Mouse (Mus musculus) embryonic facial prominence, embryonic 15.5 days (tissue): Measurements from ENCODE around the gene Banp. TPM values are rescaled to one million over a fixed set of nuclear protein-coding genes. Genes with fewer than 3 reads are reported as not detected.
A peak's percentile ranks its signal among the peaks of the same experiment; 100 is the strongest.

ENCODE experiments used
- ATAC-seq: fragments of 200-750 bp; cut with Nextera tagmentation; 2 replicates; pipeline ENCODE4 v1.8.0; 2017; ENCODE audit warnings: low read depth, moderate TSS enrichment; ENCODE audit not compliant: insufficient number of reproducible peaks, low FRiP score, low TSS enrichment
- H3K27ac ChIP-seq: fragments of 300-500 bp; sonication (generic); replicated peaks from 2 replicates; pipeline ENCODE4 v1.5.1; 2015; ENCODE audit warnings: mild to moderate bottlenecking, inconsistent platforms
- H3K27me3 ChIP-seq: fragments of 300-500 bp; sonication (generic); 2 replicates; pipeline ENCODE4 v1.6.1; 2015; ENCODE audit warnings: inconsistent platforms
- H3K36me3 ChIP-seq: fragments of 300-500 bp; sonication (generic); 2 replicates; pipeline ENCODE4 v1.6.1; 2015; ENCODE audit warnings: mild to moderate bottlenecking, inconsistent platforms
- H3K4me1 ChIP-seq: fragments of 300-500 bp; sonication (generic); 2 replicates; pipeline ENCODE4 v1.6.1; 2015; ENCODE audit warnings: inconsistent platforms
- H3K4me2 ChIP-seq: fragments of 300-500 bp; sonication (generic); replicated peaks from 2 replicates; pipeline ENCODE4 v1.6.1; 2015; ENCODE audit warnings: mild to moderate bottlenecking, inconsistent platforms
- H3K4me3 ChIP-seq: fragments of 300-500 bp; sonication (generic); replicated peaks from 2 replicates; pipeline ENCODE4 v1.5.1; 2015; ENCODE audit warnings: mild to moderate bottlenecking, inconsistent platforms
- H3K9ac ChIP-seq: fragments of 300-500 bp; sonication (generic); 2 replicates; pipeline ENCODE4 v1.6.1; 2015; ENCODE audit warnings: inconsistent platforms
- H3K9me3 ChIP-seq: fragments of 300-500 bp; sonication (generic); replicated peaks from 2 replicates; pipeline ENCODE4 v1.6.1; 2016; ENCODE audit warnings: inconsistent platforms
- WGBS: fragments of 180-500 bp; shearing (Covaris S2); methylation state at CpG from one replicate; pipeline ENCODE4 v1.1.7; 2015; 5-methylcytosine and 5-hydroxymethylcytosine counted together
- polyA plus RNA-seq: library from polyadenylated mRNA; unstranded; fragments of >200 nt; fragmentation: Nextera tagmentation; extraction: Ambion mirVana; gene quantifications from 2 replicates; pipeline ENCODE4 v1.2.1, GENCODE M21; 2015

Gene Banp
- polyA plus RNA-seq, 1 experiment from 2014 or later, result 46.3 TPM

- H3K4me3 ChIP-seq, result no peak overlapping the region
- H3K4me2 ChIP-seq, result no peak overlapping the region
- H3K27me3 ChIP-seq, result no peaks in the 10 kb centered on the region
- H3K4me1 ChIP-seq, result 0 out of 2 replicates have a peak, but pooled peaks cover 3% of the 10 kb centered on the region
- no peak overlapping the region for H3K9ac ChIP-seq
- no peaks in the 10 kb centered on the region for H3K36me3 ChIP-seq
- no peaks in the 10 kb centered on the region for H3K9me3 ChIP-seq
- 61% methylated on average over 8 of the region's 8 CpGs for WGBS
- H3K27ac ChIP-seq, result no peak overlapping the region
- no peak for ATAC-seq
Observed at GRCm38 (mm10) chr8:121926266-121926665, 23.3 kb upstream of the Banp start.

GRCm38 (mm10) chr8:121927316-121927715 lies 22.2 kb upstream of the Banp start:
- Histone ChIP-seq H3K4me1 (no peaks in the 10 kb centered on the region), H3K27ac (no peak overlapping the region), H3K4me2 (no peak overlapping the region), H3K27me3 (no peaks in the 10 kb centered on the region), H3K4me3 (no peak overlapping the region), H3K9me3 (no peaks in the 10 kb centered on the region), H3K9ac (no peak overlapping the region), H3K36me3 (no peaks in the 10 kb centered on the region)
- WGBS, result 40% methylated on average over 8 of the region's 8 CpGs
- peak; percentile 59 for ATAC-seq

GRCm38 (mm10) chr8:121930047-121930446 lies 19.5 kb upstream of the Banp start:
- Histone ChIP-seq H3K9ac (no peak overlapping the region), H3K4me3 (no peak overlapping the region), H3K9me3 (no peaks in the 10 kb centered on the region), H3K27me3 (no peaks in the 10 kb centered on the region), H3K4me1 (peaks cover 5% of the 10 kb centered on the region; the same call in 1 of the 2 replicates), H3K4me2 (no peak overlapping the region), H3K36me3 (no peaks in the 10 kb centered on the region), H3K27ac (no peak overlapping the region)
- 90% methylated on average over 4 of the region's 4 CpGs for WGBS
- ATAC-seq, result no peak

- 82% methylated on average over 7 of the region's 7 CpGs for WGBS
- no peak for ATAC-seq
- no peak overlapping the region for H3K9ac ChIP-seq
- no peak overlapping the region for H3K4me2 ChIP-seq
- H3K4me3 ChIP-seq, result no peak overlapping the region
- no peaks in the 10 kb centered on the region for H3K9me3 ChIP-seq
- H3K4me1 ChIP-seq, result peaks cover 10% of the 10 kb centered on the region; the same call in 1 of the 2 replicates
- H3K27me3 ChIP-seq, result no peaks in the 10 kb centered on the region
- H3K36me3 ChIP-seq, result no peaks in the 10 kb centered on the region
- no peak overlapping the region for H3K27ac ChIP-seq
Observed at GRCm38 (mm10) chr8:121931571-121931970, 18.0 kb upstream of the Banp start.

GRCm38 (mm10) chr8:121932026-121932667 lies 17.4 kb upstream of the Banp start:
- Histone ChIP-seq H3K9me3 (no peaks in the 10 kb centered on the region), H3K27me3 (no peaks in the 10 kb centered on the region)

GRCm38 (mm10) chr8:121932668-121933520 lies 16.7 kb upstream of the Banp start:
- Histone ChIP-seq H3K4me3 (no peak overlapping the region), H3K4me2 (no peak overlapping the region), H3K27ac (no peak overlapping the region), H3K27me3 (no peaks in the 10 kb centered on the region), H3K36me3 (no peaks in the 10 kb centered on the region), H3K9ac (no peak overlapping the region), H3K4me1 (peaks cover 10% of the 10 kb centered on the region; the same call in 1 of the 2 replicates), H3K9me3 (no peaks in the 10 kb centered on the region)
- ATAC-seq, result no peak
- 80% methylated on average over 14 of the region's 14 CpGs for WGBS

More at GRCm38 (mm10) chr8:121932026-121932667, 17.4 kb upstream of the Banp start:
- Histone ChIP-seq H3K4me2 (no peak overlapping the region), H3K9ac (no peak overlapping the region), H3K36me3 (no peaks in the 10 kb centered on the region), H3K4me1 (peaks cover 10% of the 10 kb centered on the region; the same call in 1 of the 2 replicates), H3K4me3 (no peak overlapping the region), H3K27ac (no peak overlapping the region)
- no peak for ATAC-seq
- WGBS, result 57% methylated on average over 12 of the region's 12 CpGs

- no peak overlapping the region for H3K9ac ChIP-seq
- H3K4me1 ChIP-seq, result peaks cover 10% of the 10 kb centered on the region; the same call in 1 of the 2 replicates
- no peak overlapping the region for H3K4me2 ChIP-seq
- no peak overlapping the region for H3K27ac ChIP-seq
- ATAC-seq, result no peak
- 40% methylated on average over 4 of the region's 4 CpGs for WGBS
- no peak overlapping the region for H3K4me3 ChIP-seq
- no peaks in the 10 kb centered on the region for H3K9me3 ChIP-seq
- no peaks in the 10 kb centered on the region for H3K36me3 ChIP-seq
- H3K27me3 ChIP-seq, result no peaks in the 10 kb centered on the region
Observed at GRCm38 (mm10) chr8:121934506-121934905, 15.0 kb upstream of the Banp start.

- no peak overlapping the region for H3K9ac ChIP-seq
- H3K4me2 ChIP-seq, result no peak overlapping the region
- no peaks in the 10 kb centered on the region for H3K9me3 ChIP-seq
- no peak overlapping the region for H3K4me3 ChIP-seq
- ATAC-seq, result no peak
- H3K4me1 ChIP-seq, result peaks cover 10% of the 10 kb centered on the region; the same call in 1 of the 2 replicates
- H3K27me3 ChIP-seq, result no peaks in the 10 kb centered on the region
- no peaks in the 10 kb centered on the region for H3K36me3 ChIP-seq
- H3K27ac ChIP-seq, result no peak overlapping the region
Observed at GRCm38 (mm10) chr8:121934923-121935322, 14.6 kb upstream of the Banp start.

GRCm38 (mm10) chr8:121935341-121936294 lies 13.9 kb upstream of the Banp start:
- no peaks in the 10 kb centered on the region for H3K9me3 ChIP-seq
- H3K4me2 ChIP-seq, result no peak overlapping the region
- no peaks in the 10 kb centered on the region for H3K27me3 ChIP-seq
- H3K9ac ChIP-seq, result no peak overlapping the region
- H3K4me3 ChIP-seq, result no peak overlapping the region
- no peak overlapping the region for H3K27ac ChIP-seq
- WGBS, result 45% methylated on average over 12 of the region's 12 CpGs
- no peaks in the 10 kb centered on the region for H3K36me3 ChIP-seq
- no peak for ATAC-seq
- H3K4me1 ChIP-seq, result peaks cover 10% of the 10 kb centered on the region; the same call in 1 of the 2 replicates

GRCm38 (mm10) chr8:121936391-121936790 lies 13.2 kb upstream of the Banp start:
- 75% methylated on average over 14 of the region's 14 CpGs for WGBS
- H3K4me3 ChIP-seq, result no peak overlapping the region
- no peaks in the 10 kb centered on the region for H3K36me3 ChIP-seq
- ATAC-seq, result no peak
- H3K9ac ChIP-seq, result no peak overlapping the region
- H3K27me3 ChIP-seq, result no peaks in the 10 kb centered on the region
- no peaks in the 10 kb centered on the region for H3K9me3 ChIP-seq
- no peak overlapping the region for H3K27ac ChIP-seq
- H3K4me1 ChIP-seq, result peaks cover 10% of the 10 kb centered on the region; the same call in 1 of the 2 replicates
- no peak overlapping the region for H3K4me2 ChIP-seq

- Histone ChIP-seq H3K27me3 (no peaks in the 10 kb centered on the region), H3K9ac (no peak overlapping the region), H3K9me3 (no peaks in the 10 kb centered on the region), H3K27ac (no peak overlapping the region), H3K36me3 (no peaks in the 10 kb centered on the region), H3K4me3 (no peak overlapping the region), H3K4me2 (no peak overlapping the region), H3K4me1 (peaks cover 10% of the 10 kb centered on the region; the same call in 1 of the 2 replicates)
- no peak for ATAC-seq
- WGBS, result 85% methylated on average over 7 of the region's 7 CpGs
Observed at GRCm38 (mm10) chr8:121938732-121939131, 10.8 kb upstream of the Banp start.
